Mouse (Mus musculus) stomach, postnatal 0 days (tissue): ENCODE measurements around the gene Ston1. TPM values are rescaled to one million over a fixed set of nuclear protein-coding genes. Genes with fewer than 3 reads are reported as not detected.

ENCODE experiments used
- ATAC-seq: fragments of 200-750 bp; cut with Nextera tagmentation; 2 replicates; pipeline ENCODE4 v1.8.0; 2017; ENCODE audit not compliant: low FRiP score, low TSS enrichment
- DNase-seq: peaks from one replicate; pipeline ENCODE4 v3.0.0-alpha.2; 2016; ENCODE audit warnings: low spot score
- H3K27ac ChIP-seq: fragments of 300-500 bp; sonication (generic); replicated peaks from 2 replicates; pipeline ENCODE4 v1.5.1; 2014; ENCODE audit warnings: mild to moderate bottlenecking, control low read depth
- H3K27me3 ChIP-seq: fragments of 300-500 bp; sonication (generic); 2 replicates; pipeline ENCODE4 v1.6.1; 2014; ENCODE audit warnings: low read length; ENCODE audit not compliant: control insufficient read depth, insufficient read depth
- H3K36me3 ChIP-seq: fragments of 300-500 bp; sonication (generic); 2 replicates; pipeline ENCODE4 v1.6.1; 2014; ENCODE audit warnings: low read length, mixed read lengths; ENCODE audit not compliant: control insufficient read depth, insufficient read depth
- H3K4me1 ChIP-seq: fragments of 300-500 bp; sonication (generic); replicated peaks from 2 replicates; pipeline ENCODE4 v1.6.1; 2014; ENCODE audit warnings: antibody characterized with exemption; ENCODE audit not compliant: control insufficient read depth, insufficient read depth
- H3K4me2 ChIP-seq: fragments of 300-500 bp; sonication (generic); replicated peaks from 2 replicates; pipeline ENCODE4 v1.6.1; 2014; ENCODE audit warnings: low read depth, mild to moderate bottlenecking, control low read depth, moderate library complexity
- H3K4me3 ChIP-seq: fragments of 300-500 bp; sonication (generic); 2 replicates; pipeline ENCODE4 v1.5.1; 2014; ENCODE audit warnings: low read depth, low read length, control low read depth
- H3K9ac ChIP-seq: fragments of 300-500 bp; sonication (generic); 2 replicates; pipeline ENCODE4 v1.6.1; 2014; ENCODE audit warnings: mild to moderate bottlenecking, low read length, control low read depth, mixed read lengths
- H3K9me3 ChIP-seq: fragments of 300-500 bp; sonication (generic); 2 replicates; pipeline ENCODE4 v1.6.1; 2016; ENCODE audit warnings: low read length; ENCODE audit not compliant: control insufficient read depth
- CTCF ChIP-seq: IDR thresholded peaks from 2 replicates; pipeline ENCODE4 v1.5.1; 2016; ENCODE audit warnings: antibody characterized with exemption, low read depth, mild to moderate bottlenecking, moderate library complexity
- EP300 ChIP-seq: optimal IDR thresholded peaks from 2 replicates; pipeline ENCODE3; 2016; ENCODE audit warnings: antibody characterized with exemption
- WGBS: fragments of 180-500 bp; shearing (Covaris S2); extraction: QIAGEN DNeasy Blood & Tissue Kit; methylation state at CpG from one replicate; pipeline ENCODE4 v1.1.7; 2014; 5-methylcytosine and 5-hydroxymethylcytosine counted together
- polyA plus RNA-seq: library from polyadenylated mRNA; unstranded; fragments of >200 nt; fragmentation: Nextera tagmentation; extraction: Ambion mirVana; gene quantifications from 2 replicates; pipeline ENCODE4 v1.2.1, GENCODE M21; 2015

Gene Ston1
- polyA plus RNA-seq, 1 experiment from 2014 or later, result 5.1 TPM

DNA sequence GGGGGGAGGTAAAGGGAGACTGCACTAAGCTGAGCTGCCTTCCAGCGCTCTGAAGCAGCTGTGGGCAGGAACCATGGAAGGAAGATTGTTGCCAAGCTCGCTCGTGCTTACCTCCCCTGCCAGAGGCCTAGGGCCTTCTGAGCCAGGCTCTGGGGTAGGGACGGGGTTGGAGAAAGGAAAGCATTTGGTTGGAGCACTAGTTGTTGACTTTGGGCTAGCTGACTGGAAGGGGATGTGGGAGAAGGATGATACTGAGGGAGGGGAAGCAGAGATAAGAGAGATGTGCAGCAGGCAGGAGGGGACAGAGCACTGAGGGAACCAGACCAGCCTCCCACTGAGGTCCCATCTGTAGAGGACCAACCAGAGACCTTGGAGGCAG lies 31.9 kb downstream of the Ston1 start:
- no peaks in the 10 kb centered on the region for H3K9me3 ChIP-seq
- peak overlapping the region; percentile 97 for H3K27ac ChIP-seq
- peak overlapping the region; percentile 41; the same call in 1 of the 2 replicates for H3K9ac ChIP-seq
- WGBS, result 19% methylated on average over 4 of the region's 4 CpGs
- TF ChIP-seq CTCF (no peak), EP300 (no peak)
- H3K36me3 ChIP-seq, result no peaks in the 10 kb centered on the region
- peak overlapping the region; percentile 47 for H3K4me2 ChIP-seq
- ATAC-seq (peak; percentile 61), DNase-seq (no peak)
- H3K4me3 ChIP-seq, result 0 out of 2 replicates have a peak overlapping the region, but pooled peaks have one; percentile 8
- peaks cover 25% of the 10 kb centered on the region for H3K4me1 ChIP-seq
- H3K27me3 ChIP-seq, result no peaks in the 10 kb centered on the region

- peak overlapping the region; percentile 47 for H3K4me2 ChIP-seq
- no peaks in the 10 kb centered on the region for H3K27me3 ChIP-seq
- peak; percentile 57 for ATAC-seq
- H3K4me3 ChIP-seq, result no peak overlapping the region
- no peaks in the 10 kb centered on the region for H3K36me3 ChIP-seq
- H3K27ac ChIP-seq, result peak overlapping the region; percentile 97
- peak overlapping the region; percentile 54 for H3K9ac ChIP-seq
- DNase-seq, result peak; percentile 34
- H3K4me1 ChIP-seq, result peaks cover 25% of the 10 kb centered on the region
- TF ChIP-seq CTCF (peak; percentile 57), EP300 (no peak)
- WGBS, result 7% methylated on average over 11 of the region's 11 CpGs
- no peaks in the 10 kb centered on the region for H3K9me3 ChIP-seq
Observed at GRCm38 (mm10) chr17:88629931-88630553, 32.6 kb downstream of the Ston1 start.

- 51% methylated on average over 3 of the region's 3 CpGs for WGBS
- no peak for TF ChIP-seq CTCF
- Histone ChIP-seq H3K4me2 (peak overlapping the region; percentile 47), H3K27me3 (no peaks in the 10 kb centered on the region), H3K4me1 (peaks cover 25% of the 10 kb centered on the region), H3K9ac (no peak overlapping the region), H3K27ac (peak overlapping the region; percentile 97), H3K4me3 (no peak overlapping the region), H3K36me3 (no peaks in the 10 kb centered on the region), H3K9me3 (no peaks in the 10 kb centered on the region)
- DNase-seq, result no peak
- ATAC-seq, result no peak
Observed at GRCm38 (mm10) chr17:88630554-88630948, 33.1 kb downstream of the Ston1 start.

DNA sequence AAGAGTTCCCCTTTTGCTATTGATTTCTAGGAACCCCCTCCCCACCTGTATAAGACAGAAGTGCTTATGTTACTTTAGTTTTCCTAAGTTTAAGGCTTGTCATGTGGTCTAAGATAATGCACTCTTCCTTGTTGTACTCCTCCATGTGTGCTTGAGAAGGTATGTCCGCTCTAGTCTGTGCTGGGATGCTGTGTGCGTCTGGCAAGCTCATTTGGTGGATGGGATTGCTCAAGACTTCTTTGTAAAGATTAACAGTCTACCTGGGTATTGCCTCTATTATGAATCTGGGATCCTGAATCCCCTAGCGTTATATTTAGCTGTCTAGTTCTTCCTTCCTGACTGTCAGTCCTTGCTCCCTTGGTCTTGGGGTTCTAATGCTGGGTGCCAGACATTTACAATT lies 35.1 kb downstream of the Ston1 start:
- Histone ChIP-seq H3K4me3 (no peak overlapping the region), H3K9ac (no peak overlapping the region), H3K27me3 (no peaks in the 10 kb centered on the region), H3K27ac (no peak overlapping the region), H3K4me2 (no peak overlapping the region), H3K4me1 (peaks cover 10% of the 10 kb centered on the region), H3K36me3 (0 out of 2 replicates have a peak, but pooled peaks cover 2% of the 10 kb centered on the region), H3K9me3 (no peaks in the 10 kb centered on the region)
- 80% methylated on average over 3 of the region's 3 CpGs for WGBS
- ATAC-seq (no peak), DNase-seq (no peak)
- TF ChIP-seq EP300, result no peak
- no peak for TF ChIP-seq CTCF

DNA sequence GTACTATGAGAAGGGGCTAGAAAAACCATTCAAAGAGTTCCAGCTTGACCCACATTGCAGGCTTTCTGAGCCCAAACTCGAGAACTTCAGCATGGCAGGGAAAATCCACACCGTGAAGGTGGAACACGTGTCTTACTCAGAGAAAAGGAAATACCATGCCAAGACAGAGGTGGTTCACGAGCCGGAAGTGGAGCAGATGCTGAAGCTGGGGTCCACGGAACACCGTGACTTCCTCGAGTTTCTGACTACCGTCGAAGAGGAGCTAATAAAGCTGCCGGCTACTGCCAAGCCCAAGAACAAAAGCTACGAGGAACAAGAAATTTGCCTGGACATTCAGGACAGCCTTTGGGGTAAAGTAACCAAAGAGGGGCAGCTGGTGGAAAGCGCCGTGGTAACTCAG lies 38.6 kb downstream of the Ston1 start:
- Histone ChIP-seq H3K9me3 (no peaks in the 10 kb centered on the region), H3K4me1 (no peaks in the 10 kb centered on the region; the same call in 1 of the 2 replicates), H3K4me2 (no peak overlapping the region), H3K27ac (no peak overlapping the region), H3K27me3 (no peaks in the 10 kb centered on the region), H3K9ac (no peak overlapping the region), H3K4me3 (no peak overlapping the region), H3K36me3 (0 out of 2 replicates have a peak, but pooled peaks cover 2% of the 10 kb centered on the region)
- TF ChIP-seq EP300, result no peak
- TF ChIP-seq CTCF, result no peak
- WGBS, result 85% methylated on average over 14 of the region's 14 CpGs
- DNase-seq (no peak), ATAC-seq (no peak)

GRCm38 (mm10) chr17:88636587-88636986 lies 39.1 kb downstream of the Ston1 start:
- Histone ChIP-seq H3K9ac (no peak overlapping the region), H3K27me3 (no peaks in the 10 kb centered on the region), H3K9me3 (no peaks in the 10 kb centered on the region), H3K4me3 (no peak overlapping the region), H3K36me3 (0 out of 2 replicates have a peak, but pooled peaks cover 2% of the 10 kb centered on the region), H3K4me1 (no peaks in the 10 kb centered on the region; the same call in 1 of the 2 replicates), H3K27ac (no peak overlapping the region), H3K4me2 (no peak overlapping the region)
- WGBS, result 46% methylated on average over 12 of the region's 12 CpGs
- DNase-seq, result no peak
- no peak for ATAC-seq
- TF ChIP-seq CTCF, result peak; percentile 48
- no peak for TF ChIP-seq EP300
